Mouse (Mus musculus): ENCODE data around the gene Mbnl2. TPM values are rescaled to one million over a fixed set of nuclear protein-coding genes. Genes with fewer than 3 reads are reported as not detected.

The Mbnl2 gene
- polyA plus RNA-seq, 1 experiment from 2014 or later = 129 TPM

- Histone ChIP-seq H3K27ac (replicated peaks in 1 of 2; ENCODE audit: control insufficient read depth in 1 of 2, insufficient read depth in 1 of 2, low read depth in 2 of 2, low read length in 2 of 2) (peak overlapping the region; percentile 94 to 95), H3K9ac (ENCODE audit: low read length) (peak overlapping the region; percentile 79), H3K4me2 (ENCODE audit: low read length) (peak overlapping the region; percentile 86), H3K36me3 (ENCODE audit: control insufficient read depth, insufficient read depth, low read length) (no peaks in the 10 kb centered on the region; the same call in 1 of the 2 replicates), H3K9me3 (ENCODE audit: control insufficient read depth, low read length) (no peaks in the 10 kb centered on the region), H3K4me1 (ENCODE audit: control insufficient read depth in 2 of 2, insufficient read depth in 2 of 2, low read length in 2 of 2) (peaks cover 19 to 43% of the 10 kb centered on the region in 2 experiments), H3K4me3 (ENCODE audit: control insufficient read depth in 1 of 2, insufficient read depth in 1 of 2, low read depth in 1 of 2, low read length in 2 of 2) (peak overlapping the region; percentile 61 to 70), H3K27me3 (ENCODE audit: control insufficient read depth, insufficient read depth, low read length) (no peaks in the 10 kb centered on the region)
- 4% methylated on average over 10 of the region's 10 CpGs for WGBS
- ATAC-seq (ENCODE audit: insufficient number of reproducible peaks, insufficient read depth, low FRiP score, low read depth) = no peak
Measured at GRCm38 (mm10) chr14:120276343-120277080, 1.0 kb downstream of the Mbnl2 start.

DNA sequence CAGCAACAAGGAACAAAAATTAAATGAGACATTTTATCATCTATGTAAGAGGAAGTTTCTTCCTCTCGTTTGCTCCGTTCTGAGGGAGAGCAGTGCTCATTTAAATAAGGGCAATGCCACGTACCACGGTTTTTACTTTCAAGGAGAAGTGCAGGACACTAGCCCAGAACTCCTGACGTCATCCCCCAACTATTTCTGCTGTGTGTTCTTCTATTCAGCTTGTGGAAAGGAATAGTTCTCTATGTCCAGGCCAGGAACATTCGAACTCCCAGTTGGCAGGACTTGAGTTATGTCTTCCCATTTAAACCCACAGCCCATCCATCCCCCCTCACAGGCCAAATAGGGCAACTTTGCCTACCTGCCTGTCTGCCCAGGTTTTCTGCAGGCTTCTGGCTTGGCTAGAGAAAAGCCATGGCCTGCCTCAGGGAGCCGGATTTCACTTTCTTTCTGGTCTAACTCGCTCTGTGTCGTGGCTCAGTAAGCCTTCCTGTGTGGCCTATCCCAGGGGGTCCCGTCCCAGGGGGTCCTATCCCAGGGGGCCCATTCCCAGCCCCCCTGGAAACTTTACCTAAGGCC is 1.7 kb downstream of the Mbnl2 start:
- Histone ChIP-seq H3K4me3 (ENCODE audit: control insufficient read depth in 1 of 2, insufficient read depth in 1 of 2, low read depth in 1 of 2, low read length in 2 of 2) (peak overlapping the region; percentile 61 to 70), H3K4me1 (ENCODE audit: control insufficient read depth in 2 of 2, insufficient read depth in 2 of 2, low read length in 2 of 2) (peaks cover 19 to 48% of the 10 kb centered on the region in 2 experiments), H3K9ac (ENCODE audit: low read length) (peak overlapping the region; percentile 79), H3K4me2 (ENCODE audit: low read length) (peak overlapping the region; percentile 86), H3K27ac (replicated peaks in 1 of 2; ENCODE audit: control insufficient read depth in 1 of 2, insufficient read depth in 1 of 2, low read depth in 2 of 2, low read length in 2 of 2) (peak overlapping the region; percentile 94 to 95), H3K27me3 (ENCODE audit: control insufficient read depth, insufficient read depth, low read length) (no peaks in the 10 kb centered on the region), H3K9me3 (ENCODE audit: control insufficient read depth, low read length) (no peaks in the 10 kb centered on the region), H3K36me3 (ENCODE audit: control insufficient read depth, insufficient read depth, low read length) (no peaks in the 10 kb centered on the region; the same call in 1 of the 2 replicates)
- 5% methylated on average over 10 of the region's 10 CpGs for WGBS
- ATAC-seq (ENCODE audit: insufficient number of reproducible peaks, insufficient read depth, low FRiP score, low read depth) = peak; percentile 59

GRCm38 (mm10) chr14:120278290-120279244 is 3.1 kb downstream of the Mbnl2 start:
- Histone ChIP-seq H3K36me3 (ENCODE audit: control insufficient read depth, insufficient read depth, low read length) (peaks cover 2% of the 10 kb centered on the region; the same call in 1 of the 2 replicates), H3K4me2 (ENCODE audit: low read length) (peak overlapping the region; percentile 86), H3K9ac (ENCODE audit: low read length) (peak overlapping the region; percentile 79), H3K27me3 (ENCODE audit: control insufficient read depth, insufficient read depth, low read length) (no peaks in the 10 kb centered on the region), H3K4me1 (ENCODE audit: control insufficient read depth in 2 of 2, insufficient read depth in 2 of 2, low read length in 2 of 2) (peaks cover 23 to 50% of the 10 kb centered on the region in 2 experiments), H3K4me3 (ENCODE audit: control insufficient read depth in 1 of 2, insufficient read depth in 1 of 2, low read depth in 1 of 2, low read length in 2 of 2) (peak overlapping the region; percentile 34 to 70), H3K27ac (replicated peaks in 1 of 2; ENCODE audit: control insufficient read depth in 1 of 2, insufficient read depth in 1 of 2, low read depth in 2 of 2, low read length in 2 of 2) (peak overlapping the region; percentile 94 to 95), H3K9me3 (ENCODE audit: control insufficient read depth, low read length) (no peaks in the 10 kb centered on the region)
- ATAC-seq (ENCODE audit: insufficient number of reproducible peaks, insufficient read depth, low FRiP score, low read depth) = no peak
- 8% methylated on average over 21 of the region's 21 CpGs for WGBS

- peaks cover 30 to 59% of the 10 kb centered on the region in 2 experiments for H3K4me1 ChIP-seq (ENCODE audit: control insufficient read depth in 2 of 2, insufficient read depth in 2 of 2, low read length in 2 of 2)
- H3K9ac ChIP-seq (ENCODE audit: low read length) = no peak overlapping the region; the same call in 1 of the 2 replicates
- no peaks in the 10 kb centered on the region for H3K9me3 ChIP-seq (ENCODE audit: control insufficient read depth, low read length)
- H3K27me3 ChIP-seq (ENCODE audit: control insufficient read depth, insufficient read depth, low read length) = no peaks in the 10 kb centered on the region
- ATAC-seq (ENCODE audit: insufficient number of reproducible peaks, insufficient read depth, low FRiP score, low read depth) = no peak
- peak overlapping the region; percentile 86 for H3K4me2 ChIP-seq (ENCODE audit: low read length)
- peak overlapping the region; percentile 38 to 95 for H3K27ac ChIP-seq (replicated peaks in 1 of 2; ENCODE audit: control insufficient read depth in 1 of 2, insufficient read depth in 1 of 2, low read depth in 2 of 2, low read length in 2 of 2)
- H3K36me3 ChIP-seq (ENCODE audit: control insufficient read depth, insufficient read depth, low read length) = peaks cover 11% of the 10 kb centered on the region; the same call in 1 of the 2 replicates
- H3K4me3 ChIP-seq (ENCODE audit: control insufficient read depth in 1 of 2, insufficient read depth in 1 of 2, low read depth in 1 of 2, low read length in 2 of 2) = no peak overlapping the region
Measured at GRCm38 (mm10) chr14:120280136-120280535, 4.7 kb downstream of the Mbnl2 start.

- ATAC-seq (ENCODE audit: insufficient number of reproducible peaks, insufficient read depth, low FRiP score, low read depth) = no peak
- 76% methylated on average over 8 of the region's 8 CpGs for WGBS
Measured at GRCm38 (mm10) chr14:120283787-120284186, 8.3 kb downstream of the Mbnl2 start.

DNA sequence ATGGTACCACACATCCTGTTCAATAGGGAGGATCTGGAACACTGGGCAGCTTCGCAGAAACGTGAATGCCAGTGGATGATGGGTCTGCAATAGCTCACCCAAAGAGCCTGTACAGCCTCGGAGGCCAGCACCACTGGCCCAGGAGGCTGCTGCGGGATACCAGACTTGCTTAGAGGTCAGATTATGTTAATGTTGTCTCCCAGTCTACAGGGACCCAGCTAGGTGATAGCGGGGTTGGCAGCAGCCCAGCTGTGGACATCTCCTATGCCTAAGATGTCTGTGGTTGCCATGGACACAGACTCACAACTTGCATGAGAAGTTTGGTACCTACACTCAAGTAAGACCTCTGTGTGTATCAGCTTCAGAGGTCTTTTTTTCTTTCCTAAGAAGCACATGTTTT is 9.0 kb downstream of the Mbnl2 start:
- Histone ChIP-seq H3K4me3 (ENCODE audit: control insufficient read depth in 1 of 2, insufficient read depth in 1 of 2, low read depth in 1 of 2, low read length in 2 of 2) (no peak overlapping the region), H3K9ac (ENCODE audit: low read length) (no peak overlapping the region), H3K9me3 (ENCODE audit: control insufficient read depth, low read length) (no peaks in the 10 kb centered on the region), H3K4me1 (ENCODE audit: control insufficient read depth in 2 of 2, insufficient read depth in 2 of 2, low read length in 2 of 2) (peaks cover 47 to 88% of the 10 kb centered on the region in 2 experiments), H3K4me2 (ENCODE audit: low read length) (no peak overlapping the region), H3K36me3 (ENCODE audit: control insufficient read depth, insufficient read depth, low read length) (peaks cover 18% of the 10 kb centered on the region), H3K27ac (replicated peaks in 1 of 2; ENCODE audit: control insufficient read depth in 1 of 2, insufficient read depth in 1 of 2, low read depth in 2 of 2, low read length in 2 of 2) (peak overlapping the region in 1 of 2 experiments; percentile 25; a peak in 1 of 4 replicates), H3K27me3 (ENCODE audit: control insufficient read depth, insufficient read depth, low read length) (no peaks in the 10 kb centered on the region)
- 53% methylated on average over 5 of the region's 5 CpGs for WGBS
- ATAC-seq (ENCODE audit: insufficient number of reproducible peaks, insufficient read depth, low FRiP score, low read depth) = no peak

More at GRCm38 (mm10) chr14:120283787-120284186, 8.3 kb downstream of the Mbnl2 start:
- peaks cover 47 to 88% of the 10 kb centered on the region in 2 experiments for H3K4me1 ChIP-seq (ENCODE audit: control insufficient read depth in 2 of 2, insufficient read depth in 2 of 2, low read length in 2 of 2)
- no peaks in the 10 kb centered on the region for H3K27me3 ChIP-seq (ENCODE audit: control insufficient read depth, insufficient read depth, low read length)
- H3K4me3 ChIP-seq (ENCODE audit: control insufficient read depth in 1 of 2, insufficient read depth in 1 of 2, low read depth in 1 of 2, low read length in 2 of 2) = no peak overlapping the region
- H3K4me2 ChIP-seq (ENCODE audit: low read length) = no peak overlapping the region
- peaks cover 18% of the 10 kb centered on the region for H3K36me3 ChIP-seq (ENCODE audit: control insufficient read depth, insufficient read depth, low read length)
- no peaks in the 10 kb centered on the region for H3K9me3 ChIP-seq (ENCODE audit: control insufficient read depth, low read length)
- no peak overlapping the region for H3K9ac ChIP-seq (ENCODE audit: low read length)
- H3K27ac ChIP-seq (replicated peaks in 1 of 2; ENCODE audit: control insufficient read depth in 1 of 2, insufficient read depth in 1 of 2, low read depth in 2 of 2, low read length in 2 of 2) = 0 out of 4 replicates have a peak overlapping the region, but pooled peaks of 1 of the 2 experiments have one; percentile 25

Data from heart, embryonic 14.5 days (tissue).